Mouse (Mus musculus): Measurements from ENCODE around the gene Pitpnm2.

GRCm38 (mm10) chr5:124204127-124204794 lies 45.3 kb downstream of the Pitpnm2 start:
- TF ChIP-seq CTCF (IDR thresholded peaks at IDR 0.05; ENCODE audit: extremely low read depth, insufficient read length, insufficient replicate concordance, low read depth, low read length) = no peak
- TF ChIP-seq POLR2A (IDR thresholded peaks at IDR 0.05; ENCODE audit: low read depth, low read length) = no peak
